Mouse (Mus musculus) embryonic fibroblast, embryonic 13.5 days (primary cell): Measurements from ENCODE around the gene Ptger1.

Experiments
- CTCF ChIP-seq: IDR thresholded peaks from 2 replicates; pipeline ENCODE4 v1.5.1; 2011; ENCODE audit warnings: mild to moderate bottlenecking, control low read depth, low read length, moderate library complexity, borderline replicate concordance; ENCODE audit not compliant: insufficient read depth
- POLR2A ChIP-seq: IDR thresholded peaks from 2 replicates; pipeline ENCODE4 v1.6.1; 2011; ENCODE audit warnings: low read depth, mild to moderate bottlenecking, control low read depth, low read length, moderate library complexity

DNA sequence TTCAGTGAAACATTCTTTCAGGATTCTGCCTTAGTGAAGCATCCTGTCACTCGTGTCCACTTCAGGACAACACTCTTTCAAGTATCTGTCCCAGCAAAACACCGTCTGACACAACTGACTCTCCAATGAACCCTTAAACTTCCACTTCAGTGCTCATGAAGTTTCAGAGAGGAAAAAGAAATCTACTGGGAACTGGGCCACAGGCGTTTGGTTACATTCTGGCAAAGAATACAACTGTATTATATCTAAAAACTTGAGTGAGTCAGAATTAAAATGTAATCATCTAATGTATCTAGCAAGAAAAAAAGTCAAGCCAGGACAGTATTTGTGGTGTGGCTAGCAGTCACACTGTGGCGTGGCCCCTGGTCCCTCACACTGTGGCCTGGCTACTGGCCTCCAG, 27.6 kb upstream of the Ptger1 start:
- TF ChIP-seq CTCF (no peak), POLR2A (no peak)
